Mouse (Mus musculus) CD4-positive, CD25-positive, alpha-beta regulatory T cell, adult 2 months (primary cell): Measurements from ENCODE around the gene Fat3.

Experiments used
- DNase-seq: peaks from one replicate; pipeline ENCODE4 v3.0.0-alpha.2; 2012; ENCODE audit warnings: low read depth, low spot score

The Fat3 gene

GRCm38 (mm10) chr9:16501186-16501711, at the start of gene Fat3:
Gene Fat3, minus strand, starts transcription at chr9:16501285.
- DNase-seq, result no peak

DNA sequence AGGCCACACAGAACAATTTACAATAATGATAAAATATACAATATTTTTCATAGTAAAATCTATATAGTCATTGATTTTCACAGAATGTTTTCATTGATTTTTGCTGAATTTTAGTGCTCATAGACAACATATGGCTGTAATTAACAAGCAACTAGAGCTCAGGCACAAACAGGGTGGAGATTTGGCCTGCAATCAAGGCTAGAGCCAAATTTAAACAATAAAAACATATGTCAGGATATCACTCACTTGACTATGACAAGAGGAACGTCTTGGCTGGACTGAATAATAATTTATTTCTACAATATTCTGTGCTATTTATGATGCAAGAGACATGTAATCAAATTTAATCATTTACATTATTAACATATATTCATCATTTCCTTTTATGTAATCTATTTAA, 31.8 kb upstream of the Fat3 start:
- DNase-seq, result no peak

DNA sequence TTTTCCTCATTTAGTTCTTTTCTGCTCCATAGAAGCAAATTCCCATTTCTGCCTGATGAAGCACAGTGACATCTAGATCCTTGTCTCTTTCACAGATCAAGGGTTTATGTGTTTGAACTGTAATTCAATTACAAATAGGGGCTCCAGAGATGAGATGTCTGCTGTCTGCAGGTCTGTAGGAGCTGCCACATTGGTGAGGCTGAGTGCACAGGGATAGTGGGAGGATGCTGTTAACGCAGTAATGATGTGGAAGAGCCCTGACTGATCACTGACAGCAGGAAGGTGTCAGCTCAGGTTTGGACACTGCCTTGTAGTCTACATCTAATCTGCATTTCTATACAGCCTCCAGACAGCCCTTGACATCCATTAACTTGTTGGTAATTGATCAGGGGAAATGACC, 16.5 kb upstream of the Fat3 start:
- DNase-seq, result no peak

GRCm38 (mm10) chr9:16512005-16512404, 10.9 kb upstream of the Fat3 start:
- DNase-seq, result no peak

DNA sequence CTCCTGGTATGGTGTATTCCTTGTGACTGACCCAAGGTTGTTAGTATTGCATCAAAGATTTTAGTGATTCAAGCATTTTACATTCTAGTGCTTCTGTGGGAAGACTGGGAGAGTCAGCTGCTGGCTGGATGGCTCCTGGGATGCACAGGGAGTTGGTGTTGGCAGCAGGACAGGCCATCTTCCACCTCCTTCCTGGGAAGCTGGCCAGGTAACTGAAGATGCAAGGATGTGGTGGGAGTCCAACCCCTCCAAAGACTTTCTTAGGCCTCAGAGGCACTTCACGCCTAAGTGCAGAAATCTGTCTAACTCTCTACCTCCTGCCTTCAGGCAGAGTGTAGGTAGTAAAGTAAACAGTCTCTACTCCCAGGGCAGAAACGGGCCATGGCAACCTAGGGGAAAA, 2.7 kb upstream of the Fat3 start:
- DNase-seq, result no peak

DNA sequence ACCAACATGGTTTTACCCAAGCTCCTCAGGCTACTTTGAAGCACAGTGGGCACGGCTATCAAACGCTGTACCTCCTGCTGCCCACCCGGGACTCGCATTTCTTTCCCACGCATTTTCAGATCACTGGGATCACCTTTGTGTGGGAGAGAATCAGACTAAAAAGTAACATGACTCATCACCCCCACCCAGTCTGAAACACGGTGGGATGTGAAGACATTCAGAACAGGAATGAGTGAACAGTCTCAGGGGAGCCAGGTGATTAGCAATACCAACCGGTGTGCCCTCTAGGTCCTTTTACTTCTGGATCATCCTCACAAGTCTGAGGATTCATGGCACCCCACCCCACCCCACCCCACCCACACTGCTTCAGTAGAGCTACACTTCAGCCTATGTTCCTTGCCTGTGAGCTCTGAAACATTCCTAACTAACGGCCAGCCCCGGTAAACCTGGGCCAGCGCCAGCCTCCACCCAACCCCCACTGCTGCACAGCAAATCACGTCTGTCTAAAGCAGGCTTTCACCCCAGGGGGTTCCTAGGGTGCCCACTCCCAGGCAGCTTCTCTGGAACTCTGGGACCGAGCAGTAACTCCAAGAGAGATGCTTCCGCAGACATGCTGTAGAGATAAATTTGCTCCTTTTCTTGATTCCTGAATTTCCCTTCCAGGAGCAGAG, 1.7 kb upstream of the Fat3 start:
- DNase-seq, result no peak

DNA sequence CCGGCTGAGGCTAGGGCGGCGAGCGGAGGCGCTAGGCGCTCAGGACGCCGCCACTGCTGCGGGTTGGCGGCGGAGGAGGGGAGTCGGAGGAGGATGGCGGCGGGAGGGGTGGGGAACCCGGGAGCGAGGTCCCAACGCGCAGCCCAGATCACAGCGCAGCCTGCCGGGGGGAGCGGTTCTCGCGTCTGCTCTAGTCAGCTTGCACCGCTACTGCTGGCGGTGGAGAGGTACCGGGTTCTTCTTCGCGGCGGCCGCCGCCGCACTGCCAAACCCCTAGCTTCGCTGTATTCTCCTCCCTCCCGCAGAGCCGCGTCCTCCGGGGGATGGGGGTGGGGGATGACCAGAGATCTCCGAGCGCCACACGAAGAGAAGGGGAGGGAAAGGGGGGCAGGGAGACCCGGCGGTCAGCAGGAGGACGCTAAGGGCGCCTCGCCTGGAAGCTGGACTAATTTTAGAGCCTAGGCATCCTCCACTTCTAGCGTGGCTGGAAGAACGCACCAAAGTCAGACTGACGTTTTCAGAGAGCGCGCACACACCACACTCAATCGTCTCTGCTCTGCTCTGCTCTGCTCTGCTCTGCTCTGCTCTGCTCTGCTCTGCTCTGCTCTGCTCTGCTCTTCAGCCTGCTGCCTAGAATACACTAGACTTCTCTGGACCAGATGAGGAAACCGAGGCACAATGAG, 1.0 kb upstream of the Fat3 start:
- no peak for DNase-seq

- no peak for DNase-seq
Observed at GRCm38 (mm10) chr9:16500382-16501185, 501 bp downstream of the Fat3 start.

GRCm38 (mm10) chr9:16499621-16500381, 1.3 kb downstream of the Fat3 start:
- no peak for DNase-seq

DNA sequence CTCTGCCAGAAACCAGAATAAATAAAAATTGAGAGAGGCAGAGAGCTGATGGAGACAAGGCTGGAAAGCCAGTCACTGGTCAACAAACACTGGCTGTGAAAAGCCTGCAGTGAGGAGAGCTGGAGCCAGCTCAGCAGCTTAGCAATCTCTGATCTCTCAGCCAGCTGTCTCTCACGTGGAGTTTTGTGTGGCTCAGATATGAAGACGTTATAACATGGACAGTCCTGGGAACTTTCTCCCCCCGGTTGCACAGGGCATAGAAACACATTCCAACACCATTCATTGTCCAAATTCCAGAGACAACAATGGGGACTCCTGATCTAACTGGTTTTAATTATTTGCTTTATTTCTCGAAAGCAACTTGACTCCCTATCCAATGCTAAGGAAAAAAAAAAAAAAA, 2.2 kb downstream of the Fat3 start:
- no peak for DNase-seq

DNA sequence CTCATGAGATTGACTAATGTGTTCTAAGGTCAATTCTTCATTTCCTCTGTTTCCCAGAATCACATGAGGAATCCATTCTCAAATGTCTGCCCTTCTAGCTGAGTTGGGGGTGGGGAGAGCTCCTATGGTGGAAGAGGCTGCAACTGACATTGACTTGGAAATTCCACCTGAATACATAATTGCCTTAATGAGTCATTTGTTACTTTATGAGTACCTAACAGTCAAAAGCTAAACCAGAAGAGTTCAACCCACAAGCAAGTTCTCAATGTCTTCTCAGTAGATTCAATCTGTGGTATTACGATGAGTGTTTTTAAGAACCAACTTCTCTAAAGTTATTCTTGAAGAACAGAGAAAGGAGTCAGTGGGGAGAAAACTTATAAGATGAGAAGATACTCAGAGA, 3.7 kb downstream of the Fat3 start:
- no peak for DNase-seq

DNA sequence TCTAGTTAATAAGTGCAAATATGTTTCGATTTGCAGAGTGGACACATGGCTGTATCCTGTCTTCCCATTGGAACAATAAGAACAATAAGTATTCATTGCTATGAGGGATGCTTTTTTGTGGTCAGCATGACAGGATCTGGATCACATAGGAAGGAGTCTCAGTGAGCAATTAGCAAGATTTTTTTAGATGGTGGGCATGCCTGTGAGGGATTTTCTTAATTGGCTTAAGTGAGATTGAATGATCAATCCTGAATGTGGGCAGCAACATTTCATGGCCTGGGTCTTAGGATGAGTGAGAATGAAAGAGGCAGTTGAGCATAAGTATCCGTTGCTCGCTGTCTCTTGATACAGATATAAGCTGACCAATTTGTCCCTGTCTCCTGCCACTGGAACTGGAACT, 4.8 kb downstream of the Fat3 start:
- no peak for DNase-seq

GRCm38 (mm10) chr9:16489661-16490060, 11.4 kb downstream of the Fat3 start:
- no peak for DNase-seq

GRCm38 (mm10) chr9:16487565-16487964, 13.5 kb downstream of the Fat3 start:
- DNase-seq, result no peak

DNA sequence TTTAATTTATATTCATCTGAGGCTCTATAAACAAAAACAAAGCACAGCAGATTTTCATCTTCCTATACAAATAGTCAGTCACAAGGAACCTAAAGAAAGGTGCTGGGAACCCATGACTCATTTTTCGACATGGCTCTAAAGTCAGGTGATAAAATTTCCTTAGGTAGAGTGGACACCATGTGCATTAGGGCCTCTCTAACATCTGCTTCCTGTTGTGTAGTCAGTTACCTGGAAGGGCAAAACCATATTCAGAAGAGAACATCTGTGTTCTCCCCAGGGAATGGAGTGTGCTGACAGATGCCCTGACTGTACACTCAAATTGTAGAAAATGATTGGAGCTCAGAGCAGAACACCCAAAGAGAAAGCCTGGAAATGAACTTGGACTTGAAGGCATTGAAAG, 14.9 kb downstream of the Fat3 start:
- DNase-seq, result no peak

- DNase-seq, result no peak
Observed at GRCm38 (mm10) chr9:16485173-16485572, 15.9 kb downstream of the Fat3 start.

DNA sequence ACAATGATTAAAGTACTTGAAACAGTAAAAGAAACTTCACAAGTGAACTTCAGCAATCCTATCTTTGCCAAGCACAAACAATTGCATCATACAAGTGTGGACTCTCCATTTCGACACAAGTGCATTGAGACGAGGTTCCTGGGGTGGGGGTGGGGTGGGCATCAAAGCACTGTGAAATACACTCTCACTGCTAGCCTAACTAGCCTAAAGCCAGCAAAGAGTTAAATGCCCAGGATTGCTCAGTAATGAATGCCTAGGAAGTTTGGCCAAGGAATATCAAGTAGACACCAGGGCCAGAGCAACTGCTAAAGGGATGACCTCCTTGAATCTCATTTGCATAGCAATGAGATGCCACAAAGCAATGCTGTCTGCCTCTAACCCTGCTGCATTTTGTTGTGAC, 16.3 kb downstream of the Fat3 start:
- DNase-seq, result no peak

GRCm38 (mm10) chr9:16461491-16461890, 39.6 kb downstream of the Fat3 start:
- DNase-seq, result no peak

GRCm38 (mm10) chr9:16460591-16460990, 40.5 kb downstream of the Fat3 start:
- DNase-seq, result no peak

GRCm38 (mm10) chr9:16441930-16442329, 59.2 kb downstream of the Fat3 start:
- no peak for DNase-seq

DNA sequence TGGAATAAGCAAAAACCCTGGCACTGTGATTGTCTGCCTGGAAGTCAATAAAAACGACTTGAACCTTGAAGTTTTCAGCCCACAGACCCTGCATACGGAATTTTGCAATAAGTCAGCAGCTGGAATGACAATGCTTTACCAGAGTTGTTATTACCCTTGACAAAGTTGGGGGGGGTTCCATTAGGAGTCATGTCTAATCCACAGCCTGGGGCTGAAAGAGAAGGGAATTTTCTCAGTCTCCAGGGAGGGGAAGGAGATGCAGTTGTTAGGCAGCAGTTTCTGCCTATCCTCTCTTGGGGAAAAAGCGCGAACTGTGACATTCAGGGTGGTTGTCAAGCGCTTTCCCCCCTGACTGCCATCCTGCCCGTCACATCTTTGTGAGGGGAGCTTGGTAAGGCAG, 60.4 kb downstream of the Fat3 start:
- DNase-seq, result no peak

- DNase-seq, result no peak
Observed at GRCm38 (mm10) chr9:16439941-16440340, 61.1 kb downstream of the Fat3 start.
